Mouse (Mus musculus): ENCODE results near the gene Gkn3.

The Gkn3 gene

DNA sequence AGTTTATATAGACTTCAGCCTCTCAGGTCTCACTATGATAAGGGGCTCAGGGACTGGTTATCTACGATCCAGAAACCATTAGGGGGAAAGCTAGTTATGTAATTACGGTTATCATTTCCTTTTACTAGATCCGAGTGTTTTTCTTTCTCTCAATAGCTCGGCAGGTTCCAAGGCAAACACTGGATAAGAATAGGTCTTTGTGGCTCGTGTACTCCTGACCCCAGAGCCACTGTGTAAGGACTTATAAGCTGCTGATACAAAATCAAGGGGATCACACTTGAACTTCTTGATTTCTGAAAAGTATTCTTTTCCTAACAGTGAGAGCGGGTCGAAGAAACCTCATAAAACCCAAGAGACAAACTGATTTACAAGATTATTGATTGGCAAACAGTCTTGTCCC lies at the start of gene Gkn3:
Gene Gkn3 (minus strand): TSS at position 59 of the 400 bp plus-strand sequence.
- DNase-seq = no peak

DNA sequence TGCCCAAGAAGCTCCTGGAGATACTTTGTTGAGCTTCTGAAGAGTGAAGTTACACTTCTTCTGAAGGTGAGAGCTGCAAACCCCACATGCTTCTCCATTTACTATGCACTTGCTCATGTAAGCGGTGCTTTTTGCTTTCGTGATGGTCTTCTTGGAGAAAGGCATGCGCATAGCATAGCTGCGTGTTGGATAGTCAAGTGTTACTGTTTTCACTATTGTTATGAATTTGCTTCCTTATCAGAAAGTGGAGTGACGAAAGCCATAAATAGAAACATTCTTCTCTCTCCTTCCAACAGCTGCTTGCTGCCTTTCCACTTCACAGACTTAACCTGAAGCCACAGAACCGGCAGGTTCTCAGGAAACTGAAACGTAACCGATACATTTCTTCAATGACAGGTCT lies 48.0 kb upstream of the Gkn3 start:
- DNase-seq = peak; percentile 62

GRCm38 (mm10) chr6:87435791-87436190 lies 47.1 kb upstream of the Gkn3 start:
- peak; percentile 29 for DNase-seq

GRCm38 (mm10) chr6:87428487-87429044 lies 39.8 kb upstream of the Gkn3 start, which contains the start of gene Bmp10:
Gene Bmp10, plus strand, starts transcription at chr6:87428994.
- no peak for DNase-seq

- DNase-seq = peak; percentile 64
Observed at GRCm38 (mm10) chr6:87427616-87428015, 38.9 kb upstream of the Gkn3 start.

- DNase-seq = peak; percentile 56
Observed at GRCm38 (mm10) chr6:87426954-87427353, 38.2 kb upstream of the Gkn3 start.

- peak; percentile 85 for DNase-seq
Observed at GRCm38 (mm10) chr6:87424037-87424816, 35.5 kb upstream of the Gkn3 start.

GRCm38 (mm10) chr6:87422304-87422703 lies 33.6 kb upstream of the Gkn3 start:
- peak; percentile 86 for DNase-seq

GRCm38 (mm10) chr6:87412011-87412410 lies 23.3 kb upstream of the Gkn3 start:
- DNase-seq = no peak

DNA sequence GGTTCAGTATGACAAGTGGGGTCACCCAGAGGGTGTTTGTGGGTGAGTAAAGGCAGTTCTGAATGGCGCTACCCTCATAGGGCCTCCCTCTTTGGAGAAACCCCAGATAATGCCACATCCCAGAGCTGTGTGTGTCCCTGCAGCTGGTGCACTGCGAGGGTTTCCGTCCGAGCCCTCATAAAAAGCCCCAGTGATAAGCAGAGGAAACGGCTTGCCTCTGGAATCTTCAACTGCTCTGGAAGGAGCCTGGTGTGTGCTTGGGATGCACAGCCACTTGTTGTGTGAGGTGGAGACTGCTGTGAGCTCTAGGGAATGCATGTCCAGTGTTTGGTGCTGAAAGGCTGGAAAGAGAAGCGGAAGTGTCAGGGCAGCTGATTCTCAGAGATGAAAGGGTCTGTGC lies 12.7 kb upstream of the Gkn3 start:
- DNase-seq = no peak

DNA sequence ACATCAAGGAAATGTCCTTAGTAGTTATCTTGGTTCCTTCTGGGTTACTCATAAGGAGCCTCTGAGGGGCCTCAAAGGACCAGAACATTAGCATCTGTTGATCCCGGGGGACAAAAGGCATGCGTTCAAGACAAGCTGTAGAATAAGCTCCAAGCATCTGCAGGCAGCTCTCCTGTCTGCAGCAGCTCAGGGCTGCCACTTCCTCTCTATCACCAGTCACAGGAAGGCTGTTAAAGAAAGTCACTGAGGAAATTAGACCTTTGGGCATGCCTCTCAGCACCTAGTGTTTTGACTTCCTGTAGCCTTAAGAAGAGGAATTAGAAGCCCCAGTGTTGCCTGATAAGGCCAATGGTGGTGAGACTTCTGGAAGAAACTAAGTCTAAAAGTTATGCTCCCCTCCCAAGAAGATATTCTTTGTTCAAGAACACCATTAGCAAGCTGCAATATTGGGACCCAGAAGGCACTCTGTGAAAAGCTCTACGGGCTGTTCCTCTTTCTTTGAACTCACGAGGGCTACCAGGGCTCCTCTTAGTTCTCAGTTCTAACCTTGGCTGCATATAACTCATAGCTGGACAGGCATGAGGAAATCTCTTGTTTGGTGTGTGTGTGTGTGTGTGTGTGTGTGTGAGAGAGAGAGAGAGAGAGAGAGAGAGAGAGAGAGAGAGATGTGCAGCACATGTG lies 11.3 kb upstream of the Gkn3 start:
- DNase-seq = no peak

DNA sequence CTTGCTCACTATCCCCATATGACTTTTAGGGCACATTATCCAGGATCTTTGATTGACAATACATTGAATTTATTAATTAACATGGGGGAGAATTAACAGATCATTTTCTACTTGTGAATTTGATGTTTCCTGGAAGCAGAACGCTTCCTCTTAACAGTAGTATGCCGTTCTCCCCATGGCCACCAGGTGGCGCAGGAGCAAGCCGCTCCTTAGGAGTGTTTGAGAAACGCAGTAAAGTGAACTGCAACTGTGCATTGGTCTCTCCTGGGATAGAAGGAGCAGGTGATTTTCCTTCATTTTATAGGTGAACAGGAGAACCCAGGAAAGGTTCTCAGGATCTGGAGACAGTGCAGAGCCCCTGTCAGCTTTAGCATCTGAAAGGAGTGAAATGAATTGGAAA lies 10.4 kb upstream of the Gkn3 start:
- DNase-seq = no peak

DNA sequence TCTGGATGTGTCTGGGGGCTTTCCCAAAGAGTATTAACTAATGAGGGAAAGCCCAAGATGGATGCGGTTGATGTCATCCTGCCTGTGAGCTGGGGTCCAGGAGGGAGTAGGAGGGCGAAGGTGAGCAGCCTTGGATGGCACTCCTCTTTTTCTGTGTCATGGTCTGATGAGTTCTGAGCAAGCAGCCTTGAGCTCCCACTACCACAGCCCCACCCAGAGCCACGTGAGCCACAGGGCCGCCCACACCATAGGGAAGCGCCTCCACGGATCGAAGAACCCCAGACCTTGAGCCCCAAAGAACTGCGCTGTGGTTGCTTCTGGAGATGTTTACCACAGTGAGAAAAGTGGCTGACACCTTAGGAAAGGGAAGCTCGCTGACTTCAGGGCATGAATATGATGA lies 6.0 kb upstream of the Gkn3 start:
- DNase-seq = no peak

DNA sequence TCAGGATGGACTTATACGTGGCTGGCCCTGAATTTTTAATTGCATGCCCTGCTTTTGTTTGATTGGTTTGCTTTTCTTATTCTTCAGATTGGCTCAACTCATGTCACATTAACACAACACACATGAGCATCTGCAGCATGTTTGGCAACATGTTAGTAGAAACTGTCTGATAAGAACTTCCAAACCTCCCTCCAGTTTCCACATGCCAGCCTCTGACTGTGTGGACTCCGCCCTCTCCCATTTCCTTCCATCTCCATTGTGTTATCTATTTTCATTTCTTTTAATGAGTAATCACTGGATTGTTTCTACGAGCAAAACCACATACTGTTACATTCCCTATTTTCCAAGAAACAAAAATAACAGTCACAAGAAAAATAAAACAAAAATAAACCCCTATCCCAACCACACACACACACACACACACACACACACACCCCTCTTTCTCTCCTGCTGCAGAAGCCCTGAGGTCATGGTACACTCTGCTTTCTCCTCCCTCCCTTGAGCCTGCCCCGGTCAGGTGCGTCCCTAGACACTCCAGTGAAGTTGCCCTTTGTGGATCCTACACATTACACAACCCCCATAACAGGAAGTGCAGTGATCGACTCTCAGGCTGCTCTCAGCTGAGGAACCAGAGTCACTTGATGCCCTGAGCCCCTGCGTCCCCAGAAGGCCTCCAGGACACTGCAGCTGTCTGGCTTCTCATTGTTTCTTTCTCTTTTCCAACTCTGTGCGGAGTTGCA lies 4.9 kb upstream of the Gkn3 start:
- no peak for DNase-seq

DNA sequence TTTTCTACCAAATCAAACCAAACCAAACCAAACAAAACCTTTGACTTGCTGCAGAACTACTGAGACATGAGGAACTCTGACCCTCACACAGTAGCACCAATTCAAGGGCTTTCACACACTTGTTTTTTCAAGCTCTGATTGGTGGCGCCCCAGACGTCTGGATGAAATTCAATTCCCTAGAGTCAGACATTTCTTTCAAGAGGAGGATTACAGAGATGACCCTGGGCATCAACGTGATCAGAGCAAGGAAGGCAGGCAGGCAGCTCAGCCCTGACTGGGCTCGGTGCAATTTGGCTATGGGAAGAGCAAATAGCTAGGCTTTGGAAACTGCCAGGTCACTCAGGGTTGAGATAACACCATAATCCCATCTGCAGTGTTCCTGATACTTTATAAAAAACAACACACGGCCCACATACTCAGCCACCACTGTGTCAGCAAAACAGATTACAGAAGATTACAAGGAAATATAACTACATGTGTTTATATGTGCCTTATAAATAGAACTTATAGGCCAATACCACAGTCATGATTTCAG lies 787 bp upstream of the Gkn3 start:
- DNase-seq = no peak

DNA sequence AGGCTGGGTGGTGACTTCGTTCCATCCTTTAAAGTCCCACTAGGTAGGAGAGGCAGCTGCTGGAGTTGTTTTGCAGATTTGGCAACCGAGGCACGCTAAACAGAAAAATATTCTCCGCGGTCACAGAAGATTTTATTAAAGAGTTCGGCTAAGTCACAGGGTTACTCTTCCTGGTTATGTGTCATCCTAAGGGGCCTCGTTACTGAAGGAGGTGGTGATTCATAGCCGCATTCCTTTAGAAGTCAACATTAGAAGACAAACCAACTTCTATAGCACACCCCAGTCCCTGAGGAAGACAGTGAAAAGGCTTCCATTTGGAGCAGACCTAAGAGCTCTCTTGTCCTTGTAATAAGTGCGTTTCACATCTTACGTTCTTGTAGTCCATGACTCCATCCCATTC lies 2.1 kb downstream of the Gkn3 start:
- DNase-seq = no peak

GRCm38 (mm10) chr6:87386203-87386602 lies 2.5 kb downstream of the Gkn3 start:
- no peak for DNase-seq

DNA sequence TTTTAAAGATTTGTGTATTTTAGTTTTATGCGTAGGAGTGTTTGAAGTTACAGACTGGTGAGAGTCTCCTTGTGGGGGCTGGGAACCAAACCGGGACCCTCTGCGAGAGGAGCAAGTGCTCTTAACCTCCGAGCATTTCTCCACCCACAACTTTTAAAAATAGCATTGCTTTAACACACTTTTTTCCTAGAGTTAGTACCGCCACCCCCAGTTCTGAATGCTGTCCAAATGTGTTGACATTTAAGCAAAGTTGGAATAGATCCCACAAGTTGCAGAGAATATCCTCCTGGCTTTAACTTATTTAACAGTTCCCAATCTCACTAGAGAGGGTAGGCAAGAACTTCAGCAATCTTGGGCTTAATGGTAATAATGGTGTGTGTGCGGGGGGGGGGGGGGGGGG lies 4.0 kb downstream of the Gkn3 start:
- DNase-seq = no peak

- no peak for DNase-seq
Observed at GRCm38 (mm10) chr6:87383926-87384691, 4.6 kb downstream of the Gkn3 start.

- DNase-seq = no peak
Observed at GRCm38 (mm10) chr6:87373057-87373456, 15.7 kb downstream of the Gkn3 start, which contains the start of gene Gkn2. Gene Gkn2, plus strand, starts transcription at chr6:87373357.

- no peak for DNase-seq
Observed at GRCm38 (mm10) chr6:87369223-87369622, 19.5 kb downstream of the Gkn3 start.

- peak; percentile 93 for DNase-seq
Observed at GRCm38 (mm10) chr6:87354441-87354840, 34.3 kb downstream of the Gkn3 start.
